8 mouse cellular contexts compared by ENCODE assay signal in the genomic region with DNA sequence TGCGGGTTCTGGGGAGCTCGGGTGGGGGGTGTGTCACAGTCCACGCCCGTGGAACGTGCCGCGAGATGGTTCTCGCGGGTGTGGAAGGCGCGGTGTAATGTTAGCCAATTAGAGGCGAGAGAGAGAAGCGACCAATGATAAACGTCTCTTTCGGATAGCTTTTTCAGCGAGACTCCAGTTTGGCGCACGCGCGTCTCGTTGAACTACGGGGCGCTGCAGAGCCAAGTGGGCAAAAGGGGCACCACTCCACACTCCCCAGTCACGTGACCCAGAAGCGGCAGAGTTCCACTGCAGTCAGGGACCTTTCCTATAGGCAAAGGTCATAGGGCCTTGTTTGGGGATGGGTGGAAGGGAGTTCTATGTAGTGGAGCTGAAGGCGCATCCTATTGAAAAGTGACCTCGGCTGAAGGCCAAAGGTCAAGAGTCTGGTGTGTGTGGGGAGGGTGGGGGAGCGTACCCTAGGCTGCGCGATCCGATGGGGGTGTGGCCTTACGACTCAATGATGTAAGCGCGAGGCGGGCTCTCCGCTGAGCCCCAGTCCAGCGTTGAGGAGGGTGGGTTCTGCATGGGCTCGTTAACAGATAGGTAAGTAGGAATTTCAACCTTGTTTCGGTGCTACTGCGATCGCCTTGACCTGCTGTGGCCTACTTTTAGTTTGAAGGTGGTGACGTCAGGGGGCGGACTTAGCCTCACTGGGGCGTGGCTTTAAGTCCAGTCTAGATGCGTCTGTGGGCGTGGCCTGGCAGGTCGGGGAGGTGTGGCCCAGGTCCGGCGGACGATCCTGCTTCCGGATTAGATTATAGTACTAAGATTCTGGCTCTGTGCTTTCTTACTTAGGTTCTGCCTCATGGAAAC. TPM values are rescaled to one million over a fixed set of nuclear protein-coding genes. Genes with fewer than 3 reads are reported as not detected.
A peak's percentile ranks its signal among the peaks of the same experiment; 100 is the strongest.
DNase-seq lines count a peak whose midpoint lies in the region; ATAC-seq lines count a peak whose summit lies in the region.

A gene (plus strand): TSS at position 97 of the 855 bp plus-strand sequence.

- no peaks in the 10 kb centered on the region for H3K9me3 ChIP-seq in hindbrain, embryonic 12.5 days (replicated peaks)

- ATAC-seq in hindbrain, embryonic 12.5 days (ENCODE audit: low FRiP score): peak; percentile 93

- H3K36me3 ChIP-seq in hindbrain, embryonic 12.5 days: peaks cover 18% of the 10 kb centered on the region

- H3K4me3 ChIP-seq in hindbrain, embryonic 12.5 days: peak within 1 kb of the TSS; percentile 56

- under 1% methylated on average over 51 of the region's 51 CpGs for WGBS in hindbrain, embryonic 12.5 days

- H3K4me1 ChIP-seq in hindbrain, embryonic 12.5 days: peaks cover 15% of the 10 kb centered on the region

- H3K4me2 ChIP-seq in hindbrain, embryonic 12.5 days (replicated peaks): peak within 1 kb of the TSS; percentile 73

- H3K9ac ChIP-seq in hindbrain, embryonic 12.5 days: peak within 1 kb of the TSS; percentile 73

- DNase-seq in Muller cell, postnatal 12 days (ENCODE audit: inconsistent ontology term): peak; percentile 97
- DNase-seq in cerebellum, adult 9-11 months: peak; percentile 96
- peak; percentile 90 to 93 for DNase-seq in frontal cortex, postnatal 10 days (ENCODE audit: low spot score in 2 of 2)
- peak; percentile 91 to 93 for DNase-seq in layer of hippocampus, postnatal 14 days (ENCODE audit: low spot score in 2 of 2)
- peak; percentile 96 for DNase-seq in lung, postnatal 14 days
- peak; percentile 89 for DNase-seq in retina, adult 2 months (ENCODE audit: low read depth, low spot score)
- peak; percentile 96 for DNase-seq in thymus, postnatal 36 days

- H3K27ac ChIP-seq in hindbrain, embryonic 12.5 days: peak within 1 kb of the TSS; percentile 79

- no peaks in the 10 kb centered on the region for H3K27me3 ChIP-seq in hindbrain, embryonic 12.5 days

RNA-seq across cellular contexts. Expression of the gene that starts here (rescaled TPM):
- 45.0 and 51.6 TPM in 2 replicates for polyA plus RNA-seq in hindbrain, embryonic 12.5 days (2016; fragmentation: Nextera tagmentation; extraction: Ambion mirVana)
- total RNA-seq in layer of hippocampus, postnatal 14 days (2021): 10 to 100 TPM; 17.7 to 25.1 TPM

Comparison
In these comparisons a context has a peak if more than half of its experiments do, and no peak if none do; other contexts are left out.
1. Peak in every context shown above with its lines: DNase-seq, ATAC-seq, H3K4me3 ChIP-seq and H3K27ac ChIP-seq.